Mouse (Mus musculus) adrenal gland (tissue): ENCODE data around the gene Dcaf12.

ENCODE experiments used
- intact Hi-C: fragments of 180-260 bp; cut with DNase I; formaldehyde crosslinking; loops from one replicate; pipeline ENCODE4 v1.15.1; 2025
- long read RNA-seq, 2 experiments: library from polyadenylated mRNA; unstranded; transcript quantifications; one replicate each; pipeline ENCODE4 v2.0.0; 2020; ENCODE audit warnings: borderline replicate concordance in 1 of 2; ENCODE audit not compliant: insufficient replicate concordance in 1 of 2

The Dcaf12 gene
- long read RNA-seq, experiment 1, transcript Dcaf12-201 (9 exons, 3,442 nt), result major isoform, 34 of 40 reads
- long read RNA-seq, experiment 1, partial matches to known transcripts, result 4 of 40 reads
- long read RNA-seq, experiment 1, other reads (novel, unspliced or antisense), result 2 of 40 reads
- long read RNA-seq, experiment 2, transcript Dcaf12-201 (9 exons, 3,442 nt), result major isoform, 36 of 41 reads
- long read RNA-seq, experiment 2, partial matches to known transcripts, result 1 of 41 reads
- long read RNA-seq, experiment 2, other reads (novel, unspliced or antisense), result 4 of 41 reads

DNA sequence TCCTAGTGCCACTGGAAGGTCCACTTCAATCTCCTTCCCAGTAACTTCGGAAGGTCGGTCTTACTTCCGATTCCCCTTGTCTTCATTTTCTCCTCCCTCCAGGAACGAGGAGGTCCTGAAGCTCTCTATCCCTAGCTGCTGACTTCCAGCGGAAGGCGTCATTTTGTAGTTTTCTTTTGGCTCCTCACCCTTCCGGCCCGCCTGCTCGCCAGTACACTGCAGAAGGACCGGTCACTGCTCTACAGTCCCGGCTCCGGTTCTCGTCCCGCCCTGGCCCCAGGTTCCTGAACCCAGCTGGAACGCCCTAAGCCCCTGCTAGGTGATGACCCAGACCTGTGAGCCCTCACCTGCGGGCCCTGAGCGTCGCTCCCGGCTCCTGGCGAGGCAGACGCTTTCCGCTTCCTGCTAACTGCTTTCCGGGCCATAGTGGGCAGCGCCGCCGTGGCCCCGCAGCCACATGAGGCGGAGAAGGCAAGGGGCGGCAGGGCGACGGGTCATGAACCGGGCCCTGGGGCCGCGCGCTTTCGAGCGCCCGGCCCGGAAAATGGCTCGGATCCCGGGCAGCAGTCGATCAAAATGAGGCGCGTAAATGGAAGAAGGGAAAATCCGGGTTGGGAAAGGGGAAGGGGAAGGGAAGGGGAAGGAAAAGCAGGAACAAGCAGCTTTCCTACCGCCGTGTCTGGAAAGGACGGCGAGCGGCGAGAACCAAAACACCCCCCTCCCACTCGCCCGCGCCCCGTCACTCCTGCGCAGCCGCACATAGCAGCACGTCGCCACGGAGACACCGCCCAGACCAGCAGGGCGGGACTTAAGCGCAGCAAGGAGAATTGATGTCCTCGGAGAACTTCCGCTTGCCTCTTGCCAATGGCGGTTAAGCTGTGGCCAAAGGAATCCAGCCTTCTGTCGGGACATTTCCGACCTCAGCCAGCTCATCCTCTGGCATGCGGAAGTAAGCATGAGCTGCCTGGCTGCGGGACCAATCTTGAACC, at the start of gene Dcaf12:
Gene Dcaf12 (minus strand): TSS at position 749 of the 989 bp plus-strand sequence.
- intact Hi-C loops, result loop anchor here (2.0 to 5.0 kb wide), 2 partner anchors 34 to 78 kb away; partner anchors contain the start of gene Ubap1

DNA sequence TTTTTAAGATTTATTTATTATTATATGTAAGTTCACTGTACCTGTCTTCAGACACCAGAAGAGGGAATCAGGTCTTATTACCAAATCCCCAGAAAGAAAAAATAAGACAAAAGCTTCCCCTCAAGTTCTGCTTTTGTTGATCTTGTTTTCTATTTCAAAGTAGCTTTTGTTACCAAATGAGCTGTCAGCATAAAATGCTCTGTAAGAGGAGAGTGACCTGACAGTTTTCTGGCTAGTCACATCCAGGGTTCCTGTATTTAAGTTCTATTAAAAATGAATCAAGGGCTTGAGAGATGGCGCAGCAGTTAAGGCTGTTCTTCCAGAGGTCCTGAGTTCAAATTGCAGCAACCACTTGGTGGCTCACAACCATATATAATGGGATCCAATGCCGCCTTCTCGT, 46.4 kb upstream of the Dcaf12 start:
- intact Hi-C loops, result no loop called here

GRCm38 (mm10) chr4:41359358-41359757, 44.7 kb upstream of the Dcaf12 start:
- intact Hi-C loops, result loop anchor here (5.0 kb wide), 1 partner anchor 38 kb away; no protein-coding TSS in a partner anchor

DNA sequence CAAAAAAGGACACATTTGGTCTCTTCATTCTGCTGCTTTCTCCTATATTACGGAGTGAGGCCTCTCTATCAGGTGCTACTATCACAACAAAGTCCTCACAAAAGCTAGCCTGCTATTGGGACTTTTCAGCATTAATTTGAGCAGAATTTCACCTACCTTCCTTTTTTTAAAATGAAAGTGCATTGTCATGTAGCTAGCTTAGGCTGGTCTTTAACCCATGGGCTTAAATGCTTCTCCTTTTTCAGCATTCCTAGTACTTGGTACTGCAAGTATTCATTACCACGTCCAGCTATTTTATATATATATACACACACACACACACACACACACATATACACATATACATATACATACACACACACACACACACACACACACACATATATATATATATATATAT, 44.0 kb upstream of the Dcaf12 start:
- intact Hi-C loops, result loop anchor here (5.0 kb wide), 1 partner anchor 39 kb away; no protein-coding TSS in a partner anchor

DNA sequence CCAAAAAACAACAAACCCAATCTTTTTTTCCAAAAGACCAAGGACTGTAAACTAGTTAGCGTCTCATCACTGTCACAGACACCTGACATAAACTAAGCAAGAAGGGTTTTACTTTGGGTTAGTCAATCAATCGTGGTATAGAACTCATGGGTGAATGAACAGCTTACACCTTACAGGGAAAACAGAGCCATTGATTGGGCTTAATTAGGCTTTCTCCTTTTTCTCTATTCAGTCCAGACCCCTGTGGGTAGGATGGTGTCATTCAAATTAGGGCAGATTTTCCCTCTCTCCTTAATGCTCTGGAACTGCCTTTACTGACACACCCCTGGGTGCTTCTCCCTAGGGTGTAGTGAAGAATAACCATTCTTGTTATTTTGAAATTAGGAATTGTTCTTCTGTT, 42.5 kb upstream of the Dcaf12 start:
- intact Hi-C loops, result loop anchor here (5.0 kb wide), 1 partner anchor 40 kb away; no protein-coding TSS in a partner anchor

GRCm38 (mm10) chr4:41353265-41353664, 38.6 kb upstream of the Dcaf12 start:
- intact Hi-C loops, result no loop called here

GRCm38 (mm10) chr4:41352758-41353157, 38.1 kb upstream of the Dcaf12 start:
- intact Hi-C loops, result no loop called here

- intact Hi-C loops, result loop anchor here (2.0 kb wide), 1 partner anchor 34 kb away; the partner anchor contains the start of gene Dcaf12
Measured at GRCm38 (mm10) chr4:41349199-41349591, 34.5 kb upstream of the Dcaf12 start.

DNA sequence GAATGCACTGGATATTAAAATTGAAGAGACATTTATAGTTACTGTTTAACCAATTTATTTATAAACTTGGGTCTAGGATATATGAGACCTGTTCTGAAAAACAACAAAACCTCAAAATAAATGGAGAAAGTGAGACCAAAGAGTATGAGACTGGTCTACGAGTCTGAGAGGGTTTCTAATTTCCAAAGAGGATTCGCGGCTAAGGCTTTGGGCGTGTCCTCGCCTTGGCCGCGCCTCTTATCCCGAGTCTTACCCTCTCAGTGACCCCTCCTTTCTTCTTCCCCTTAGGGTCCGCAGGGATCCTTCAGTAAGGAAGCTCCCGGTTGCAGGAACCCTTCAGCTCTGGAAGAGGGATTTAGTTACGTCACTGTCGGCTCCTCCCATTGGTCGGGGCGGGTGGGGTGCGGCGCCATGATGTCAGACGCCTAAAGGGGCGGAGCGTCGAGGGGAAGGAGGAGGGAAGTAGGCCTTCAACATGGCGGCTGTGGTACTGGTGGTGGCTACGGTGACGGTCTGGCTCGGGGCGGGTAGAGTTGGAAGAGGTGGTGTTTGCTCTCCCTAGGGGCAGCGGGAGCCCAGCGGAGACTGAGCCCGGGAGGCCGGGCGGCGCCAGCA, 34.0 kb upstream of the Dcaf12 start, which contains the start of gene Ubap1:
Gene Ubap1 (plus strand): TSS at position 413 of the 615 bp plus-strand sequence.
- intact Hi-C loops, result loop anchor here (2.0 kb wide), 1 partner anchor 34 kb away; the partner anchor contains the start of gene Dcaf12

DNA sequence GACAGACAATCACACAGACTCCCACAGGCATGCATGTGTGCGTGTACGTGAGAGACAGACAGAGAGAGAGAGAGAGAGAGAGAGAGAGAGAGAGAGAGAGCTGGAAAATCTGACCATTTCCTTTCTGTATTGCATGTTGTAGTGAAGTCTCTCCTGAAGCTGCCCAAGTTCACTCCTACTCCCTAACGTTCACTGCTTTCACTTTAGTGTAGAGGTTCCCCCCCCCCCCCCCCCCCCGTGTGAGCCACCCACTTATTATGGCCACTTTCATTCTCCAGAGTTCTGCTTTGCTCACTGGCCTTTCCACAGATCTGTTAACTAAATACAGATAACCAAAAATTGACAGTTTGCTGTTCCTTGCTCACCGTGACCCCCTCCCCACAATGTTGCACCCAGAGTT, 33.1 kb upstream of the Dcaf12 start:
- intact Hi-C loops, result loop anchor here (2.0 kb wide), 1 partner anchor 33 kb away; the partner anchor contains the start of gene Dcaf12

- intact Hi-C loops, result no loop called here
Measured at GRCm38 (mm10) chr4:41346011-41346410, 31.3 kb upstream of the Dcaf12 start.

GRCm38 (mm10) chr4:41340912-41341550, 26.3 kb upstream of the Dcaf12 start:
- intact Hi-C loops, result no loop called here

DNA sequence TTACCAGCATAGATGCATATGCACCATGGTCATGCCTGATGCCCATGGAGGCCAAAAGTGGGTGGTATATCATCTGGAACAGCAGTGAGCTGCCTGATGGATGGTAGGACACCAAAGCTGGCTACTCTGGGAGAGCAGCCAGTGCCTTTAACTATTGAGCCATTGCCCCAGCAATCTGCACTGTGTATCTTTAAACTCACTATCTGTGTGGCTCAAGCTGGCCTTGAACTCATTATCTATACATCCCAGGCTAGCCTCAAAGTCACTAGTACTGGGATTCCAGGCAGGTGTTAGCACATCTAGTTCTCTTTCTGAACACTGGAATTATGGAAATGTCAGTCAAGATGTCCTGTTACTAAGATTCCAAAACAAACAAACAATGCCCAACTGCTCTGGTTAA, 21.9 kb upstream of the Dcaf12 start:
- intact Hi-C loops, result no loop called here

GRCm38 (mm10) chr4:41331698-41332421, 17.2 kb upstream of the Dcaf12 start:
- intact Hi-C loops, result no loop called here

DNA sequence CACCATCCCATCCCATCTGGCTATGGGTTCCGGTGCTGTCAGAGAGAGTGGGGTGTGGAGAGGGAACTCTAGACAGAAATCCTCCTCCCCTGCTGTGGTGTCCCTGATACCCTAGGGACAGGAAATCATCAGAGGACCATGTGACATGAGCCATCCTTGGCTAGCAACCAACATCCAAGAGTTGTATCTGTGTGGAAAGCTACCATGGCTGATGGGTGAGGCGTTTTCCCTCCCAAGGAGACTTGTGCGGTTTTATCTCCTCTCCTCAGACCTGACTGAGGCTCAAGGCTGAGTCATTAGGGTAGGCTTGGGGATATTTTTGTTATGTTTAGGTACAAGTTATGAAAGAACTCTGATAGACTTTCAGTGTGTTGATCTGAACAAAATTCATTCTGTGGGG, 16.4 kb upstream of the Dcaf12 start:
- intact Hi-C loops, result no loop called here

- intact Hi-C loops, result no loop called here
Measured at GRCm38 (mm10) chr4:41329481-41329880, 14.8 kb upstream of the Dcaf12 start.

- intact Hi-C loops, result no loop called here
Measured at GRCm38 (mm10) chr4:41326876-41327275, 12.2 kb upstream of the Dcaf12 start.

GRCm38 (mm10) chr4:41320971-41321370, 6.3 kb upstream of the Dcaf12 start:
- intact Hi-C loops, result no loop called here

GRCm38 (mm10) chr4:41318267-41318666, 3.6 kb upstream of the Dcaf12 start:
- intact Hi-C loops, result no loop called here

DNA sequence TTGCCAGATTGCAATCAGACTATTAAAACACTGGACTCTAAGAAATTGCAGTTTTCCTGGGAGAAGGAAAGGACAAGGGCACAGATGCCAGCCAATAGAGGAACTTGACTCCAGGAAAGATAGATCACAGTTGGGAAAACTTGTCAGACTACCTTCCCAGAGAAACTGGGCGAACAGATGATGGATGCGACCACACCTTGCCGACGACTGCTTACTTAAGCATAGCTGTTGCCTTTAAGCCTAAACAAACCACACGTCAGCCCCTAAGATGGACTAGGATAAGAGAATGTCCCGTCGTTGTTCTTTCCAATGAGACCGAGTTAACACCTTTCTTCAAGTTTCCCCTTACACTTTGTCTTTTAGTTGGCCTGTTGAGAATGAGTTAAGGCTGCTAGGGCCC, 484 bp upstream of the Dcaf12 start:
- intact Hi-C loops, result loop anchor here (2.0 kb wide), 1 partner anchor 34 kb away; the partner anchor contains the start of gene Ubap1
